Mouse (Mus musculus): ENCODE measurements around the gene Chst10. TPM values are rescaled to one million over a fixed set of nuclear protein-coding genes. Genes with fewer than 3 reads are reported as not detected.

The Chst10 gene
- polyA plus RNA-seq (2017; shearing (Covaris generic)): 10 to 100 TPM; 21.9 to 32.7 TPM

GRCm38 (mm10) chr1:38897431-38898248 lies at the start of gene Chst10:
Chst10 (minus strand) TSS chr1:38898161.
- peak; percentile 94 for ATAC-seq

GRCm38 (mm10) chr1:38939608-38940007 lies 41.6 kb upstream of the Chst10 start:
- no peak for ATAC-seq

DNA sequence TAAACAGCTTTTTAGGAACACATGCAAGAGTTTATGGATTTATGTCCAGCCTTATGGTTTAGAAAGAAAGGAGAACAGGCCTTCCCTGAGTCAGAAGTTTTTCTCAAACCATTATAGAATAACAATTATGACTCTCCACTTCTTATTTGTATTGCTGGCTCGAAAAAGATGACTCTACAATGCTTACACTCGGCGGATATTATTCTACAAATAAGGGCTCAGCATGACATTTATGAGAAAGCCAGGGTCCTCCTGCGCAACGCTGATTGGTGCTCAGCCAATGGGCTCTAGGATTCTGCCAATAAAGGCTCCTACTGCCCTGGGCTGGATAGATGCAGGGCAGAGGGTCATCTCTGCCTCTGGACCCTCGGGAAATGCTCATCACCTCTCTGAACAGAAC lies 40.9 kb upstream of the Chst10 start, which contains the start of gene Nms:
Nms (plus strand) TSS at position 301 of the 400 bp plus-strand sequence.
- ATAC-seq: no peak

DNA sequence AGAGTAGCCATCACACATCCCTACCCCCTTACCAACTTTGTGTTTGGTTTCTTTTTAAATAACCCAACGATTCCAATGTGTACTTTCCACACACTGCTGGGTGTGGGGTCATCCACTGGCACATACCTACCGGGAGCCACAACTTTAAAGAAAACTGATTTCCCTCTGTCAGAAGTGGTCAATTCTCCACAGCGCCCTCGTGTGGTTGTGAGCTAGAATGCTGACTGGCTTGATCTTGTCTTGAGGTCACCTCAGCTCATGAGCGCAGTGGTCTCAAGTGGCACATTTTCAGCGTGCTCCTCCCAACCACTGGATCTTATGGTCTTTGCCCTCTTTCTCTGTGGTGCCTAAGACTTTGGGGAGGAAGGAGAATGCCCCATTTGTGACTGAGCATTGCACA lies 38.8 kb upstream of the Chst10 start:
- no peak for ATAC-seq

DNA sequence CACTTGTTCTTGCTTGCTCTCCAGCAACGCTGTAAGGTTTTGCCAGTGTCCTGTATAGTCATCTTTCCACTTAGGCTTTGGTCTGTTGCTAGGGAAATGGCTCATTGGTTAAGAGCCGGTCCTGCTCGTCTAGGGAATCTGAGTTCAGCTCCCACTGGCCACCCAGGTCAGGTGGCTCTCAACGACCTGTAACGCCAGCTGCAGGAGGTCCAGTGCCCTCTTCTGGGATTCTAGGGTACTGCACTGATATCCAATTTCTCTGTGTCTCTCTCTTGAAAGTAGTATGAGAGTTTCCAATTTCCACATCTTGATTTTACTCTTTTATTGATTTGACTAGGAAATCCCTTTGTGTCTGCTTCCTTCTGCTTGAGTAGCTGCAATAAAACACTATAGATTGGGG lies 36.7 kb upstream of the Chst10 start:
- ATAC-seq: peak; percentile 40

DNA sequence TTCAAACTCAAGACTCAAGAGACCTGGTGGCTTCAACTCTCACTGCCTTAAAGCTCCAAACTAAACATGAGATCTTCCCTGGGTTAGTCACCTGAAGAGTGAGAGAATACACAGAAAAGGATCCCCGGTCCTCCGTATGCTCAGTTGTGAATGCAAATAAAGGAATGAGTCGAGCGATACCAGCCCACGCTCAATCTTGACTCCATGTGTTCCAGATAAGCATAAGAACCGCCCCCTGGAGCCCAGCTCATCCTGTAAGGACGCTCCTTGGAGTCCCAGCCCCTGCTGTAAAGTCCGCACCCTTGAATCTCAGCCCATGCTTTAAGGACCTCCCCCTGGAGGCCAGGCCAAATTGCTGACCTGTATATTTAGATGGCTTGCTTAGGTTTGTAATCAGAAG lies 32.8 kb upstream of the Chst10 start:
- no peak for ATAC-seq

DNA sequence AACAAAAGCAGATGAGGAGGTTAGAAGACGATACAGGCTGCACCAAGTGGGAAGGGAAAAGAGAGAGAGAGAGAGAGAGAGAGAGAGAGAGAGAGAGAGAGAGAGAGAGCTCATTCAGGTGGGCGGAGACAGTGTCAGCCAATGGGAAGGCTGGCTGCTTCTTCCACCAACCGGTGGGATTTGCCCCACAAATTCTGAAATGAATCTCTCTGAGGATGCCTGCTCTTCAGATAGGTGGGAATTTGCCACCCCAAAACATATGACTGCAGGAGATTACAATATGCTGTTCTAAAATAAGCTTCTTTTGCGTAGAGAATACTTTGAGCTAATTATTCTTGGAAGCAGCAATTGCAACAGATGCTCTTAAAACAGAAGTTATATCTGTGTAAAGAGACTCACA lies 31.5 kb upstream of the Chst10 start:
- no peak for ATAC-seq

GRCm38 (mm10) chr1:38928996-38929395 lies 31.0 kb upstream of the Chst10 start:
- ATAC-seq: no peak

GRCm38 (mm10) chr1:38903985-38904384 lies 6.0 kb upstream of the Chst10 start:
- ATAC-seq: no peak

DNA sequence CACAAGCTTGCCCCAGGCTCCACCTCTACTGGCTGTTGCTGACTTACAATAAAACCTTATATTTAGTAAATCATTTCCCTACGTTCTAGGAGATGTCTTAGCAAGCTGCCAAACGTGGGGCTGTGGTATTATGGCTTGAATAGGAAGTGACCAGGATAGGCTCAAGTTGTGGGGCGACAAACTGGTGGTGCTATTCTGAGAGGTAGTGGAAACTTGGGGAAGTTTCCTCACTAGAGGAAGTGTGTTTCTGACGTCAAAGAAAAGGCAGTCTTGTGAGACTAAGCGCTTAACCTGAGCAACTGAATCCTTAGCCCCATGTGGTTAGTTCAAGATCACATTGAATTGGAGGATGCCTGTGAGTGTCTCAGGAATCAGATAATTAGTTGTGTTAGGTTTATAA lies 4.6 kb upstream of the Chst10 start:
- ATAC-seq: no peak

DNA sequence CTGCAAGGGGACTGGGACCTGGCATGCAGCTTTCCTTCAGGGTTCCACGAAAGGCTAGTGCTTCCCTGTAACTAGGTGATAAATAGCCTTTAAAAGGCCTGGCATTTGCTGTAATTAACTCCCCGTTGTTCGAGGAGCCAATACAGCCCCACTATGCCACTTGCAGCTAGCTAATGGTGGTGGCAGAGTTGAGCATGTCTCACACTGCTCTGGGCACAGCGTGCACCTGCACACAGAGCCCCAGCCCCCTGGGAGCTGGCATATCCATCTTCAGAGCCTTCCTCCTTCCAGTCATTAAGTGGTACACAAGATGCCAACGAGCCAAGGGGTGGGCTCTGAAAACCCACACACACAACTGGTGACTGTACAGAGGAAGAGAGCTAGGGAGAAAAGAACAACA lies 4.9 kb downstream of the Chst10 start:
- ATAC-seq: no peak

DNA sequence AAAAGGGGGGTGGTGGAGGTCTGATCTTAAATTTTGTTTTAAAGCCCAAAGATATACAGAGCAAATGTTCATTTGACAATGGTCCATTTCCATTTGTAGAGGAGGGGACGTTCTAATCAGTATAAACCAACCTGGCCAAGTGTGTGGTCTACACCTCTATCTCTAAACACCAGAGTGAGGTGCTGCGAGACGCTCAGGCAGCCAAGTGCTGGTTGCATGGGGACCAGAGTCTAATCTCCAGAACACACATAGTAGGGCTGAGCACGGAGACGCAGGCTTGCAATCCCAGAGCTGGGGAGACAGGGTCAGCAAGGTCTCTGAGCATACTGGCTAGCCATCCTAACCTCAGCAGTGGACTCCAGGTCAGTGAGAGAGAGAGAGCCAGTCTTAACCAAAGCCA lies 6.5 kb downstream of the Chst10 start:
- ATAC-seq: no peak

DNA sequence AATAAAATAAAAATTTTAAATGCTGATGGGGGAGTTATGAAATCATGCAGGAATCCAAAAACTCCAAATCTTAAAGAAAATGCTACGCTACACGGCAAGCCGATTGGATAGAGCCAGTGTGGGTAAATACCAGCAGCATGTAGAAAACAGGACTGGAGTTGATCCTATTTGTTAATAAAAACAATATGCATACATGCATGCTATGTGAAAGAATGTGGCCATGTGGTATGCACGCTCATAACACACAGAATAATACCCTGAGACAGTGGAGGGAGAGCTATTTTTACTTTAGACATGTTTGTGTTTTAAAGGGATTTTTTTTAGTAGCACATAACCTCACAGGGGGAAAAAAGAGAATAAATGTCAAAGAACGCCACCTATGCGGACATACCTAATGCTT lies 9.2 kb downstream of the Chst10 start:
- ATAC-seq: no peak

GRCm38 (mm10) chr1:38887011-38887410 lies 10.9 kb downstream of the Chst10 start:
- no peak for ATAC-seq

DNA sequence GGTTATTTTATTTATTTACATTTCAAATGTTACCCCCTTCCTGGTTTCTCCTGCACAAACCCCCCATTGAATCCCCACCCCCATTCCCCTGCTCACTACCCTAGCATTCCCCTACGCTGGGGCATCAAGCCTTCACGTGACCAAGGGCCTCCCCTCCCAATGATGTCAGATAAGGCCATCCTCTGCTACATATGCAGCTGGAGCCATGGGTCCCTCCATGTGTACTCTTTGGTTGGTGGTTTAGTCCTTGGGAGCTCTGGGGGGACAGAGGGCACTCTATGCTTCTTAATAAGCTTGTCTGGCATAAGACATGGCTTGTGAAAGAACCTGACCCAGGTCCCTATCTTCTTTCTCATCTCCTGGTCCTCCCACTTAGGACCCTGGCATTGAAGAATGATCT lies 11.4 kb downstream of the Chst10 start:
- ATAC-seq: no peak

- ATAC-seq: peak; percentile 65
Measured at GRCm38 (mm10) chr1:38885956-38886355, 12.0 kb downstream of the Chst10 start.

DNA sequence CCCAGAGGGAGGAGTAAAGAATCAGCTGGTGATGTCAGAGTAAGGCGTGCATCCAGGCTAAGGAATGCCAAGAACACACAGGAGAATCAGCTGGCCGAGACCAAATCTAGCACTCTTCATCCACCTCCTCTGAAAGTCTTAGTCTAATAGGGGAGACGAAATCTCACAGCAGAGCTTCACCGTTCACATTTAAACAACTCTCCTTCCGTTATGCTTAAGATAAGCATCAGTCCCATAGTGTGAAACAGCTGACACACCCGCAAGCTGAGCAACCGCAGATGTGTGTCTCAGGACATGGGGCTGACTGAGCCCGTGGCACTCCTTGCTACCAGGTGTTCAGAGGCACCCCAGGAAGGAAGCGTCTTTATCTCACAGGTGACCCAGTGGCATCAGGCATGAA lies 14.2 kb downstream of the Chst10 start:
- ATAC-seq: peak; percentile 89

GRCm38 (mm10) chr1:38882746-38883145 lies 15.2 kb downstream of the Chst10 start:
- no peak for ATAC-seq

GRCm38 (mm10) chr1:38881366-38881765 lies 16.6 kb downstream of the Chst10 start:
- ATAC-seq: no peak

GRCm38 (mm10) chr1:38876671-38877382 lies 21.1 kb downstream of the Chst10 start:
- no peak for ATAC-seq

- no peak for ATAC-seq
Measured at GRCm38 (mm10) chr1:38873911-38874310, 24.1 kb downstream of the Chst10 start.

DNA sequence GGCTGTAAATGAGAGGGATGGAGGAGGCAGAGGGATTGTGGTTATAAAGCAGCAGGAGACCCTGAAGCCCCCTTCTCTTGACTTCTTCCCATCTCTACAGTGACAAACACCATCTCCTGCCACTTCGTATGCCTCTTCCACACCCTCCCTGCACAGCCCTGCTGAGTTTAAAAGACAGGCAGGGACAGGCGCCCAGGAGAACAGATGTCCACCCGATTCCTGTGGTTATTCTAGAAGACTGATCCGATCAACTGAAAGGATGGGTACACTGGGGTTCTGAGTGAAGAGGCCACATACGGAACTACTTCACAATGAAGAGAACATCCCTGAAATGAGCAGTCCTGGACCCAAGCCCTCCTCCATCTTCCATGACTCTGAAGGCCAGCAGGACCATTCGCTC lies 26.1 kb downstream of the Chst10 start:
- no peak for ATAC-seq

GRCm38 (mm10) chr1:38869398-38870195 lies 28.4 kb downstream of the Chst10 start:
- ATAC-seq: no peak

Data from activated CD4-positive, CD25-positive, alpha-beta regulatory T cell, adult 4 months (primary cell).